9 mouse cellular contexts compared by ENCODE assay signal in the genomic region with DNA sequence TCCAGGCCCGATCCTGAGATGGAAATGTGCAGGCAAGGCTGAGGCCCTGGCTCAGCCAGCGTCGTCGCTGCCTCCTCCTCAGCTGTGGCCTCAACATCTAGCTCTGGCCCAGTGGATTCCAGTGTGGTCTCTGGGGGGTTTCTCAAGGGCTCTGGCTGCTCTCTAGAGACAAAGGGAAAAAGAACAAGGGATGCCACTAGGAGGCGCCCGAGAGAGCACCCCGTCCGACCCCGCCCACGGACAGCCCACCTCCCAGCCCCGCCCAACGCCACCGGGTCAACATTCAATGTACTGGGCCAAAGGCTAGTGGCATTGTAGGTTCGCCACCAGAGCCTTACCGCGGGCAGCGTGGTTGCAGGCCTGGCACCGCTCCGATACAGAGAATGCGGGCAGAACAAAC. TPM values are rescaled to one million over a fixed set of nuclear protein-coding genes. Genes with fewer than 3 reads are reported as not detected.
DNase-seq lines count a peak whose midpoint lies in the region; ATAC-seq lines count a peak whose summit lies in the region.
"Had no signal": no experiment of that assay in that cellular context is flagged by ENCODE, and none has a peak within 500 bp of the region (broad histone marks: within the 10 kb centered on the region; RNA-seq: fewer than 3 reads in every experiment).

No protein-coding gene starts in this region.

- no peak overlapping the region for H3K4me3 ChIP-seq in forebrain, embryonic 12.5 days (replicated peaks)
- H3K4me3 ChIP-seq in intestine, embryonic 14.5 days (ENCODE audit: low read depth, low read length): no peak overlapping the region
- H3K4me3 ChIP-seq in liver, embryonic 16.5 days (ENCODE audit: low read depth, low read length): peak overlapping the region; percentile 22
- no peak overlapping the region for H3K4me3 ChIP-seq in neural tube, embryonic 12.5 days
- H3K4me3 ChIP-seq: myocyte had no signal

- peak; percentile 71 to 73 for DNase-seq in layer of hippocampus, postnatal 10 days (ENCODE audit: low spot score in 2 of 2)
- DNase-seq in layer of hippocampus, adult 8-10 months (ENCODE audit: low spot score in 2 of 2): no peak
- DNase-seq in adrenal gland, postnatal 14 days: peak; percentile 92
- DNase-seq in intestine, embryonic 14.5 days (ENCODE audit: low spot score): peak; percentile 88
- peak; percentile 72 to 78 for DNase-seq in thymus, postnatal 36 days

- peaks cover 7% of the 10 kb centered on the region for H3K4me1 ChIP-seq in forebrain, embryonic 12.5 days
- H3K4me1 ChIP-seq in intestine, embryonic 14.5 days (replicated peaks; ENCODE audit: control insufficient read depth, insufficient read depth, low read length): no peaks in the 10 kb centered on the region
- H3K4me1 ChIP-seq in liver, embryonic 16.5 days (ENCODE audit: control insufficient read depth, low read depth, low read length): peaks cover 5% of the 10 kb centered on the region
- 0 out of 2 replicates have a peak, but pooled peaks cover 6% of the 10 kb centered on the region for H3K4me1 ChIP-seq in neural tube, embryonic 12.5 days

- WGBS in forebrain, embryonic 12.5 days: 18% methylated on average over 20 of the region's 20 CpGs
- 21% methylated on average over 20 of the region's 20 CpGs for WGBS in intestine, embryonic 14.5 days
- WGBS in liver, embryonic 16.5 days (ENCODE audit: insufficient replicate concordance): 18% methylated on average over 20 of the region's 20 CpGs
- 13% methylated on average over 20 of the region's 20 CpGs for WGBS in neural tube, embryonic 12.5 days

- no peak overlapping the region for H3K9ac ChIP-seq in forebrain, embryonic 12.5 days
- no peak overlapping the region for H3K9ac ChIP-seq in intestine, embryonic 14.5 days (ENCODE audit: low read length)
- no peak overlapping the region for H3K9ac ChIP-seq in liver, embryonic 16.5 days (ENCODE audit: low read depth, low read length)
- no peak overlapping the region for H3K9ac ChIP-seq in neural tube, embryonic 12.5 days

- no peaks in the 10 kb centered on the region for H3K9me3 ChIP-seq in forebrain, embryonic 12.5 days
- no peaks in the 10 kb centered on the region for H3K9me3 ChIP-seq in intestine, embryonic 14.5 days (ENCODE audit: control insufficient read depth, low read length)
- H3K9me3 ChIP-seq in liver, embryonic 16.5 days (replicated peaks; ENCODE audit: control insufficient read depth, low read length): no peaks in the 10 kb centered on the region
- no peaks in the 10 kb centered on the region for H3K9me3 ChIP-seq in neural tube, embryonic 12.5 days

- peak overlapping the region; percentile 19 for H3K4me2 ChIP-seq in forebrain, embryonic 12.5 days
- no peak overlapping the region for H3K4me2 ChIP-seq in intestine, embryonic 14.5 days (ENCODE audit: low read length)
- H3K4me2 ChIP-seq in liver, embryonic 16.5 days (ENCODE audit: low read depth, low read length): peak overlapping the region; percentile 31; the same call in 1 of the 2 replicates
- peak overlapping the region; percentile 27; the same call in 1 of the 2 replicates for H3K4me2 ChIP-seq in neural tube, embryonic 12.5 days (replicated peaks)

- H3K36me3 ChIP-seq in forebrain, embryonic 12.5 days (replicated peaks): peaks cover 87% of the 10 kb centered on the region
- peaks cover 97% of the 10 kb centered on the region for H3K36me3 ChIP-seq in intestine, embryonic 14.5 days (ENCODE audit: control insufficient read depth, insufficient read depth, low read length)
- H3K36me3 ChIP-seq in liver, embryonic 16.5 days (ENCODE audit: control insufficient read depth, insufficient read depth): no peaks in the 10 kb centered on the region
- peaks cover 54% of the 10 kb centered on the region for H3K36me3 ChIP-seq in neural tube, embryonic 12.5 days

- peak; percentile 52; the same call in 1 of the 2 replicates for ATAC-seq in forebrain, embryonic 12.5 days (ENCODE audit: low FRiP score)
- no peak for ATAC-seq in intestine, embryonic 14.5 days (replicated peaks; ENCODE audit: low FRiP score, low TSS enrichment, low read depth)
- ATAC-seq in liver, embryonic 16.5 days (ENCODE audit: low read depth): peak; percentile 25; the same call in 1 of the 2 replicates
- ATAC-seq in neural tube, embryonic 12.5 days (ENCODE audit: low FRiP score, low read depth): 0 out of 2 replicates have a peak, but pooled peaks have one; percentile 42

- no peaks in the 10 kb centered on the region for H3K27me3 ChIP-seq in forebrain, embryonic 12.5 days
- H3K27me3 ChIP-seq in intestine, embryonic 14.5 days (replicated peaks; ENCODE audit: control insufficient read depth, insufficient read depth, low read length): no peaks in the 10 kb centered on the region
- no peaks in the 10 kb centered on the region for H3K27me3 ChIP-seq in liver, embryonic 16.5 days (ENCODE audit: control insufficient read depth, insufficient read depth, low read depth, low read length)
- H3K27me3 ChIP-seq in neural tube, embryonic 12.5 days (replicated peaks): no peaks in the 10 kb centered on the region

- H3K27ac ChIP-seq in forebrain, embryonic 12.5 days: no peak overlapping the region
- no peak overlapping the region for H3K27ac ChIP-seq in intestine, embryonic 14.5 days (ENCODE audit: low read depth)
- no peak overlapping the region for H3K27ac ChIP-seq in liver, embryonic 16.5 days (ENCODE audit: low read length)
- H3K27ac ChIP-seq in neural tube, embryonic 12.5 days: no peak overlapping the region

RNA-seq across cellular contexts. Expression of a gene that starts 16.3 kb away (rescaled TPM):
- 1 to 10 TPM; 8.1 to 9.7 TPM for total RNA-seq in layer of hippocampus, postnatal 10 days (2021)
- total RNA-seq in layer of hippocampus, adult 8-10 months (2022): 10 to 100 TPM; 11.6 to 14.1 (median 12.8) TPM
- 3.1 and 5.8 TPM in 2 replicates for total RNA-seq in adrenal gland, postnatal 14 days (2021)
- polyA plus RNA-seq in forebrain, embryonic 12.5 days (2016; fragmentation: Nextera tagmentation; extraction: Ambion mirVana): 2.2 and 2.6 TPM in 2 replicates
- 1.9 and 2.0 TPM in 2 replicates for polyA plus RNA-seq in intestine, embryonic 14.5 days (2014; fragmentation: Nextera tagmentation; extraction: Ambion mirVana)
- polyA plus RNA-seq in liver, embryonic 16.5 days (2015; fragmentation: Nextera tagmentation; extraction: Ambion mirVana): 15.8 and 16.3 TPM in 2 replicates
- 3.7 and 3.9 TPM in 2 replicates for polyA plus RNA-seq in neural tube, embryonic 12.5 days (2016; fragmentation: Nextera tagmentation; extraction: Ambion mirVana)

RNA-seq across cellular contexts. Expression of a gene that starts 52.3 kb away (rescaled TPM):
- total RNA-seq in layer of hippocampus, postnatal 10 days (2021): 10 to 100 TPM; 76.5 to 81.6 TPM
- 100 to 1,000 TPM; 149 to 173 (median 162) TPM for total RNA-seq in layer of hippocampus, adult 8-10 months (2022)
- total RNA-seq in adrenal gland, postnatal 14 days (2021): 43.9 and 47.2 TPM in 2 replicates
- 6.5 and 8.1 TPM in 2 replicates for polyA plus RNA-seq in forebrain, embryonic 12.5 days (2016; fragmentation: Nextera tagmentation; extraction: Ambion mirVana)
- 12.9 and 14.2 TPM in 2 replicates for polyA plus RNA-seq in intestine, embryonic 14.5 days (2014; fragmentation: Nextera tagmentation; extraction: Ambion mirVana)
- 0.57 and 0.87 TPM in 2 replicates for polyA plus RNA-seq in liver, embryonic 16.5 days (2015; fragmentation: Nextera tagmentation; extraction: Ambion mirVana)
- polyA plus RNA-seq in neural tube, embryonic 12.5 days (2016; fragmentation: Nextera tagmentation; extraction: Ambion mirVana): 7.1 and 7.9 TPM in 2 replicates

Comparison
In these comparisons a context has a peak if more than half of its experiments do, and no peak if none do; other contexts are left out.
1. DNase-seq: peak in layer of hippocampus, postnatal 10 days (2 of 2), adrenal gland, postnatal 14 days (single experiment), intestine, embryonic 14.5 days (single experiment) and thymus, postnatal 36 days (2 of 2); none in layer of hippocampus, adult 8-10 months (0 of 2).